Mouse (Mus musculus) E14TG2a.4 (cell line): ENCODE data around the gene Kpna6.

Source experiments
- CTCF ChIP-seq: conservative IDR thresholded peaks from 2 replicates; pipeline ENCODE4 v1.5.1; 2014; ENCODE audit warnings: low read length
- NANOG ChIP-seq: IDR thresholded peaks from 2 replicates; pipeline ENCODE4 v1.6.1; 2014; ENCODE audit warnings: borderline replicate concordance, low read length, mixed read lengths
- POU5F1 ChIP-seq: IDR thresholded peaks from 2 replicates; pipeline ENCODE4 v1.6.1; 2014; ENCODE audit warnings: low read length, borderline replicate concordance

DNA sequence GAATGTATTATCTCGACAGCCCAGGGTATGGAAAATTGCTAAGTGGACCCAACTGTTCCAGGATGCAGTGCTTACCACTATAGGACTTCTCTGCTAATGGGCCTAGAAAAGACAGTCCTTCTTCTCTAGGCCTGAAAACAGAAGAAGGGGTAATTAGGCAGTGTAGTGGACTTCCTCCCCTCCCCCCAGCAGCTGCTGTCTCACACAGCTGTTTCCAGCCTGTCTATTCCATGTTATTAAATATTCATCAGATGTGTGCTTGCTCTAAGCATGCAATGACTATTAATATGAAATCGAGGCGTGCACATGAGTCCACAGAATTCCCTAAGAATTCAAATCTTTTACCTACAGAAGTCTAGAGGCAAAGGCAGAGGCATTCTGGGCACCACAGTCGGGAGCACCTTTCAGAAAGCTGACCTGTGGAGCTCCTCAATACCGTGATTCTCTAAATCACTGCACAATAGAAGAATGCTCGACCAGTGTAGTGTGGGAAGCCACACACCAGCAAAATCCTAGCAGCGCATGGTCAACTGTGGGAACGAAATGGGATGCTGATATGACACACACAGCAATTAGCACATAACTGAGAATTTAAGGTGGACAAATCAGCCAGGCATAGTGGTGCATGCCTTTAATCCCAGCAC is 37.0 kb upstream of the Kpna6 start:
- TF ChIP-seq CTCF (no peak), NANOG (no peak), POU5F1 (no peak)
